Mouse (Mus musculus) embryonic facial prominence, embryonic 11.5 days (tissue): ENCODE data around the gene Picalm. TPM values are rescaled to one million over a fixed set of nuclear protein-coding genes. Genes with fewer than 3 reads are reported as not detected.
"Not testable (repeated sequence)": the region's sequence is repeated elsewhere in the genome, so short reads cannot be mapped to it uniquely, and the experiment has no call there.

Experiments used
- ATAC-seq: fragments of 200-750 bp; cut with Nextera tagmentation; replicated peaks from 2 replicates; pipeline ENCODE4 v1.8.0; 2017; ENCODE audit warnings: low read depth; ENCODE audit not compliant: insufficient number of reproducible peaks, low FRiP score, low TSS enrichment
- DNase-seq: peaks from one replicate; pipeline ENCODE4 v3.0.0-alpha.2; 2015; ENCODE audit warnings: low spot score
- H3K27ac ChIP-seq: fragments of 300-500 bp; sonication (generic); replicated peaks from 2 replicates; pipeline ENCODE4 v1.5.1; 2014; ENCODE audit warnings: mild to moderate bottlenecking, low read depth, low read length, control low read depth
- H3K27me3 ChIP-seq: fragments of 300-500 bp; sonication (generic); 2 replicates; pipeline ENCODE4 v1.6.1; 2014; ENCODE audit warnings: mild to moderate bottlenecking, low read length, moderate library complexity, mixed read lengths; ENCODE audit not compliant: control insufficient read depth, insufficient read depth
- H3K36me3 ChIP-seq: fragments of 300-500 bp; sonication (generic); replicated peaks from 2 replicates; pipeline ENCODE4 v1.6.1; 2014; ENCODE audit warnings: low read depth, mild to moderate bottlenecking, low read length, moderate library complexity, mixed read lengths; ENCODE audit not compliant: control insufficient read depth, insufficient read depth
- H3K4me1 ChIP-seq: fragments of 300-500 bp; sonication (generic); 2 replicates; pipeline ENCODE4 v1.6.1; 2014; ENCODE audit warnings: low read length, mixed read lengths; ENCODE audit not compliant: control insufficient read depth, insufficient read depth
- H3K4me2 ChIP-seq: fragments of 300-500 bp; sonication (generic); 2 replicates; pipeline ENCODE4 v1.6.1; 2014; ENCODE audit warnings: low read depth, mild to moderate bottlenecking, control low read depth, low read length, moderate library complexity
- H3K4me3 ChIP-seq: fragments of 300-500 bp; sonication (generic); 2 replicates; pipeline ENCODE4 v1.5.1; 2014; ENCODE audit warnings: low read depth, low read length, control low read depth
- H3K9ac ChIP-seq: fragments of 300-500 bp; sonication (generic); replicated peaks from 2 replicates; pipeline ENCODE4 v1.6.1; 2014; ENCODE audit warnings: mild to moderate bottlenecking, control low read depth, low read length
- H3K9me3 ChIP-seq: fragments of 300-500 bp; sonication (generic); replicated peaks from 2 replicates; pipeline ENCODE4 v1.6.1; 2016; ENCODE audit warnings: mild to moderate bottlenecking, low read length, inconsistent platforms, mixed read lengths; ENCODE audit not compliant: control insufficient read depth
- WGBS: fragments of 180-500 bp; shearing (Covaris S2); extraction: QIAGEN DNeasy Blood & Tissue Kit; methylation state at CpG from one replicate; pipeline ENCODE4 v1.1.7; 2014; 5-methylcytosine and 5-hydroxymethylcytosine counted together
- polyA plus RNA-seq: library from polyadenylated mRNA; unstranded; fragments of >200 nt; fragmentation: Nextera tagmentation; extraction: Ambion mirVana; gene quantifications from 2 replicates; pipeline ENCODE4 v1.2.1, GENCODE M21; 2014

The Picalm gene
- polyA plus RNA-seq, 1 experiment from 2014 or later: 32.1 TPM

GRCm38 (mm10) chr7:90218122-90218521 is 88.1 kb downstream of the Picalm start:
- ATAC-seq (no peak), DNase-seq (no peak)
- no peaks in the 10 kb centered on the region for H3K9me3 ChIP-seq
- no peaks in the 10 kb centered on the region for H3K36me3 ChIP-seq
- no peaks in the 10 kb centered on the region for H3K27me3 ChIP-seq
- no peak overlapping the region for H3K4me2 ChIP-seq
- H3K27ac ChIP-seq: no peak overlapping the region
- no peaks in the 10 kb centered on the region for H3K4me1 ChIP-seq
- H3K4me3 ChIP-seq: no peak overlapping the region
- H3K9ac ChIP-seq: no peak overlapping the region
- 88% methylated on average over 5 of the region's 5 CpGs for WGBS

DNA sequence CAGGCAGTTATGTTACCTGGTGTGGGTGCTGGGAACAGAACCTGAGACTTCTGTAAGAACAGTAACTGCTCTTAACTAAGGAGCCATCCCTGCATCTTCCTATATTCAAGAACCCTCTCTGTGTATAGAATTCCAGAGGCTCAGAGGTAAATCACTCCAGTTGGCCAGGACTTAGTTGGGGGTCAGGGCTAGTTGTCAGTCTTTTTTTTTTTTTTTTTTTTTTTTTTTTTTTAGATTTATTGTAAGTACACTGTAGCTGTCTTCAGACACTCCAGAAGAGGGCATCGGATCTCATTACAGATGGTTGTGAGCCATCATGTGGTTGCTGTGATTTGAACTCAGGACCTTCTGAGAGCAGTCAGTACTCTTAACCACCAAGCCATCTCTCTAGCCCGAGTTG is 91.5 kb downstream of the Picalm start:
- ATAC-seq (no peak), DNase-seq (no peak)
- Histone ChIP-seq H3K4me2 (no peak overlapping the region), H3K4me1 (no peaks in the 10 kb centered on the region), H3K9ac (no peak overlapping the region), H3K9me3 (no peaks in the 10 kb centered on the region), H3K36me3 (no peaks in the 10 kb centered on the region), H3K27ac (no peak overlapping the region), H3K4me3 (no peak overlapping the region), H3K27me3 (no peaks in the 10 kb centered on the region)
- 83% methylated on average over 2 of the region's 2 CpGs for WGBS

- Histone ChIP-seq H3K9ac (no peak overlapping the region), H3K4me3 (no peak overlapping the region), H3K4me1 (no peaks in the 10 kb centered on the region), H3K36me3 (no peaks in the 10 kb centered on the region), H3K9me3 (no peaks in the 10 kb centered on the region), H3K27me3 (no peaks in the 10 kb centered on the region), H3K27ac (no peak overlapping the region), H3K4me2 (no peak overlapping the region)
- ATAC-seq (no peak), DNase-seq (no peak)
- WGBS: 88% methylated on average over 4 of the region's 4 CpGs
Measured at GRCm38 (mm10) chr7:90228075-90228474, 98.1 kb downstream of the Picalm start.

DNA sequence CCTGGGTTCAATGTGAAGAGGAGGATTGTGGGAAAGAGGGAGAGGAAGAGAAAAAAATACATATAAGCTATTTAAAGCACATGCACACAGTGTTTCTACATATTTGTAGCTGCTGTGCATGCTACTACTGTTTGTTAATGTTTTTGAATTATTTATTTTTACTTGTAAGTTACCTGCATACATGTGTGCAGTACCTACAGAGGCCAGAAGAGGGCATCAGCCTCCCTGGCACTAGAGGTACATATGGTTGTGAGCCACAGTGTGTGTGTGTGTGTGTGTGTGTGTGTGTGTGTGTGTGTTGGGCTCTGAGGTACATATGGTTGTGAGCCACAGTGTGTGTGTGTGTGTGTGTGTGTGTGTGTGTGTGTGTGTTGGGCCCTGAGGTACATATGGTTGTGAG is 98.9 kb downstream of the Picalm start:
- H3K4me1 ChIP-seq, H3K9me3 ChIP-seq, H3K36me3 ChIP-seq, H3K9ac ChIP-seq, H3K4me3 ChIP-seq, H3K4me2 ChIP-seq, H3K27ac ChIP-seq, DNase-seq, H3K27me3 ChIP-seq, ATAC-seq: not testable (repeated sequence)

GRCm38 (mm10) chr7:90231431-90231830 is 101.4 kb downstream of the Picalm start:
- Histone ChIP-seq H3K4me2 (no peak overlapping the region), H3K4me1 (no peaks in the 10 kb centered on the region), H3K9ac (no peak overlapping the region), H3K27me3 (no peaks in the 10 kb centered on the region), H3K4me3 (no peak overlapping the region), H3K36me3 (no peaks in the 10 kb centered on the region), H3K9me3 (no peaks in the 10 kb centered on the region), H3K27ac (no peak overlapping the region)
- no peak for DNase-seq
- WGBS: 74% methylated on average over 9 of the region's 9 CpGs
- ATAC-seq: no peak

DNA sequence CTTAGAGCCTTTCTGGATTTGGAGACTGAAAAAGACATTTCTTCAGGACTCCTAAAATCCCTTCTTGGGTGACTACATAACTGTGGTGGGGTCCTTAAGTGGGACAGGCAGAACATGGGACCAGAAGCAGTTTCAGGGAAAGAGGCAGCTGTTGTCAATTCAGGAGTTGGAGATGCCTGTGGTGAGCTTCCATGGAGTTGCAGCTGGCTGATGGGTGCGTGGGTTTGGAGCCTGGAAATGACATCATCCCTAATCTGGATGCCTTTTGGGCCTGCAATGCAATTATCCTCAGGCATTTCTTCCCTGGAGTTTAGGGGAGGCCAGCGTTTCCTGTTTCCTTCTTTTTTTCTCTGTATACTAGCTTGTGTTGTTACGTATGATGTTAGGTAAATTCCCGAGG is 103.9 kb downstream of the Picalm start:
- no peaks in the 10 kb centered on the region for H3K4me1 ChIP-seq
- no peak overlapping the region for H3K9ac ChIP-seq
- no peak overlapping the region for H3K4me3 ChIP-seq
- H3K27me3 ChIP-seq: no peaks in the 10 kb centered on the region
- H3K9me3 ChIP-seq: no peaks in the 10 kb centered on the region
- ATAC-seq (no peak), DNase-seq (peak; percentile 29)
- H3K27ac ChIP-seq: no peak overlapping the region
- no peak overlapping the region for H3K4me2 ChIP-seq
- H3K36me3 ChIP-seq: no peaks in the 10 kb centered on the region
- WGBS: 44% methylated on average over 4 of the region's 4 CpGs

GRCm38 (mm10) chr7:90236289-90236905 is 106.4 kb downstream of the Picalm start:
- Histone ChIP-seq H3K27ac (no peak overlapping the region), H3K27me3 (no peaks in the 10 kb centered on the region), H3K36me3 (no peaks in the 10 kb centered on the region), H3K4me2 (no peak overlapping the region), H3K4me1 (no peaks in the 10 kb centered on the region), H3K9me3 (no peaks in the 10 kb centered on the region), H3K9ac (no peak overlapping the region), H3K4me3 (no peak overlapping the region)
- DNase-seq (no peak), ATAC-seq (no peak; the same call in 1 of the 2 replicates)
- 37% methylated on average over 4 of the region's 4 CpGs for WGBS

GRCm38 (mm10) chr7:90243151-90243550 is 113.1 kb downstream of the Picalm start:
- no peak overlapping the region for H3K4me3 ChIP-seq
- DNase-seq: no peak
- no peak for ATAC-seq
- no peaks in the 10 kb centered on the region for H3K9me3 ChIP-seq
- no peaks in the 10 kb centered on the region for H3K4me1 ChIP-seq
- no peak overlapping the region for H3K9ac ChIP-seq
- H3K27me3 ChIP-seq: no peaks in the 10 kb centered on the region
- WGBS: 90% methylated on average over 6 of the region's 6 CpGs
- H3K27ac ChIP-seq: no peak overlapping the region
- H3K4me2 ChIP-seq: no peak overlapping the region
- H3K36me3 ChIP-seq: no peaks in the 10 kb centered on the region
